Mouse (Mus musculus) neutrophil, adult 5-6 weeks (primary cell): ENCODE data around the gene Fgfr2. TPM values are rescaled to one million over a fixed set of nuclear protein-coding genes. Genes with fewer than 3 reads are reported as not detected.

Source experiments
- ATAC-seq: fragments of 151-379, 151-347 bp; 2 replicates; pipeline ENCODE4 v1.8.0; 2017; ENCODE audit warnings: mild to moderate bottlenecking, moderate TSS enrichment; ENCODE audit not compliant: insufficient number of reproducible peaks, poor library complexity, low FRiP score, severe bottlenecking; ENCODE audit errors: extremely low read depth
- total RNA-seq: library from RNA; stranded (forward); fragments of 200-1000 nt; gene quantifications from 2 replicates; pipeline ENCODE4 v1.2.3, GENCODE M21; 2017

The Fgfr2 gene
- total RNA-seq, 1 experiment from 2014 or later: not detected

DNA sequence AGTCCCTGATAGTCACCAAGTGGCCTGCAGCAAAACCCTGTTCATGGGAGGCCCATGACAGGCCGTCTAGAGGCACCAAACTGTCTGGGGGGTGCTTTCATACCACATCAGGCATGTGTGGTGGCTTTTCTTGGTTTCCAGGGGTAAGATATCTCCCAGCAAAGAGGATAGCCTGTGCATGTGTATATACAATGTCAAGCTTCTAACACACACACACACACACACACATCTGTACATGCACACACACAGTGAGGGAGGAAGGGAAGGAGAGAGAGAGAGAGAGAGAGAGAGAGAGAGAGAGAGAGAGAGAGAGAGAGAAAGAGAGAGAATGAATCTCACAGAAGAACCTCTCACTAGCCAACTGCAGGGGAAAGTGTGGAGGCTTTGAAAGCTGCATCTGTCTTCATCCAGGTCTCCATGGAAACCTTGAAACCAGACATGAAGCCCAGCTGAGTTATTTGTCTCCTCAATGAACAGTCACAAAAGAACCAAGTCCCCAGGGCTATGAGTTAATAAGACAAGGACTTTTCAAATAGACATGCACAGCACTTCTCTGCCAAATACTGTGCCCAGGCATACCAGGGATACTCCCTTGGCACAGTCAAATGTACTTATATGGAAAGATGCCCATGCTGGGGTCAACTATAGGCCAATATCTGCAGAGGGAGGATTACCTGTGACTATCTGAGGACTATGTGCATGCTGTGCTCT, 1110.0 kb downstream of the Fgfr2 start:
- no peak for ATAC-seq

DNA sequence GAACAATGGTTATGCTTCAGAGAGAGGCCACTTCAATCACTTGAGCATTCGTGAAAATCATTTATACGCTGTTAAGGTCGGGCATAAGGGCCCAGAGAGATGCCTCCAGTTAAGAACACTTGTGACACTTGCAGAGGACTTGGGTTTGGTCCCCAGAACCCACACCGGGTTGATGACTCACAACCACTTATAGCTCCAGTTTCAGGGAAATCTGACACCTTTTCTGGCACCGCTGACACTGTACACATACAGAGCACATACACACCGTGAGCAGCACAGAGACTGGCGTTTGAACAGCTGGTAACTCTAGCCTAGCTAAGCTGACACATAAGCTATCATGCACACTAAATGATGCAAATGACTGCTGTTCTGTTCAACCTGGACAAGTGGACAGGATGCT, 1114.1 kb downstream of the Fgfr2 start:
- no peak for ATAC-seq

DNA sequence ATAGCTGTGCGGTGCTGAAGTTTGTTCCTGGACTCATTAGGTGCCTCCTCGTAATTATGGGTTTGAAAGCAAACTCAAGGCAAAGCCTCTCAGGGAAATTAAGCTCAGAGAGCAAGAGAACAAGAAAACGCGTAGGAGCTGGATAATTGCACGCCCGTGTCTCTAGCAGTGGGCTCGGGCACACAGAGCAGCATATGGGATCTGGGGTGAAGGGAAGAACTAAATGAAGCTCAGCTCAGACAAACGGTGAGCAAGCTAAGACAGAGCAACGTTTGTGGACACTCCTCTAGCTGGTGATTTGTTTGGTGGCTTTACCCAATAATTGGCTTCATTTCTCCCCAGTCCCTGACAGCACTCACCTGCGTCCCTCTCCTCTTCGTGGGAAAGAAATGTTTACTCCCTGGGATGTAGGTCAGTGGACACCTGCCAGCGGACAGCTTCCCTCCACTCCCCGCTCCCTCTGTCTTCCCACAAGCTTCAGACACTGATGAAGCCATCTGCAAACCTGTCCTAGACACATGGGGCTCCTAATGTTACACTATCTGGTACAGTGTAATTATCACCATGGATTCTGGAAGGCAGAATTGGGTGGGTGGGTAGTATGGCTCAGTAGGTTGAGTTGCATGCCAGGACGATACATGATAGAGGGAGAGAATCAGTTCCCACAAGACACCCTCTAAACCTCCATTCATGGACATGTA, 1117.0 kb downstream of the Fgfr2 start:
- ATAC-seq: no peak

DNA sequence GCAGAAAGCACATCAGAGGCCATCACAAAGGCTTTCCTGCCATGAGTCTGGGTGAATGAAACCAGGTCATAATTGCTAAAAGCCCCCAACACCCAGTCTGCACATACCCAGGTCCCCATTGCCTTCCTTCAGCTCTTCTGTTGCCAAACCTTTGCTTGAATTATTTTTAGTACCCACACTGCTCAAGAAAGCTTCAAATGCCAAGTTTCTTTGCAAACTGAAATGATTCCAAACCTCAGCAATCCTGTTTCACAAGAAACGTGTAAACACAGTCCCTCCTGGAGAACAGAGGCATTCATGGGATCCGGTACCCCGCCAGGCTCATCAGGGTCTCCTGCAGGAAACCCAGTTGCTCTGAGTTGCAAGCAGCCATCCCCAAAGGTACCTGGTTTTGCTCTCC, 1130.3 kb downstream of the Fgfr2 start:
- ATAC-seq: no peak

DNA sequence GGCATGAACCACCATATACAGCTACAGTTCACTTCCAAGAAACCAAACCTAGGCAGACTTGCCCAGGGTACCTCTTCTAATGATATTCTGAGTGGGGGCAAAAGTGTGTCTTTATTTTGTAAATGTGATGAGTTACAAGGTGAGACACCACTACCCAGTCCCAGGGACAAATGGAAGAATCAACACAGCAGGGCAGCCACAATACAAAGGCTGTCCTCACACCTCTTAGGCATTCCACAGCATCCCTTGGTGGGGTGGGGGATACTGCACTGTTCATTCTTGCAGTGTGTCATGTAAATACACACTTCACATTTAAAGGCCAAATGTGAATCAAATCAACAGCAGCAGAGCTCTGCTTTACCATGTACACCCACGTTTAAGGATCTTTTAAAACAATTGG, 1130.9 kb downstream of the Fgfr2 start:
- no peak for ATAC-seq

DNA sequence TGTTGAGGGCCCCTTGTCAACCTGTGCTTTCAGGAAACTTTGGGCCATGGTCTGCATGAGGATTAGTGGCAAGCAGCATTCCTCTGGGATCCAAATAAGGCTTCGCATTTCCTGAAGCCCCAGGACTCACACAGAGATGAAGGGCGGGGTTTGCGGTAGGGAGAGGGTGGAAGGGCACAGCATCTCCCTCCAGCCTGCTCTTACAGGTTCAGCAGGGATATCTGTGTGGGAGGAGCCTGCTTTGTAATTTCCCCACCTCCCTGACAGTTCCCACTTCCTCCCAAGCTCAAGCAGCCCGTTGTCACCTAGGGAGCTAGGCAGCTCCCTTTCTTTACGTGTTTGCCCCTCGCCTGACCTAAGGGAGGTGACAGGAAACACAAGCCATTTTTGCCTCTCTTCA, 1134.1 kb downstream of the Fgfr2 start:
- ATAC-seq: no peak

DNA sequence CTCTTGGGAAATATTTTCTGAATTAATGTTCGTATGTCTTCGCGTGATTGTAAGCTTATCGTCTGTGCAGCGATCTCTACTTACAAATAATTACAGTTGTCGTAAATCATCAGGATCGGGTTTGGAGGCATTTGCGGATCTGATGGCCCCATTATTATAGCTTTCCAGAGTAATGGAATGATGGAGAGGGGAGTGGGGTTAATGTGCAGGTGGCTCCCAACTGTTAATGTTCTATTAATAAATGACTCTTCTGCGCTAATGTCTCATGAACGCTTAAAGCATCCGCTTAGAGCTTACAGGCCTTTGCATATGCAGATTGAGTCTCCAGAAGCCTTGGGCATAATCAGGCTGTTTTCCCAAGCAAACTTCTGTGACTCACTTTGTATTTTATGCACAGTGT, 1144.5 kb downstream of the Fgfr2 start:
- no peak for ATAC-seq

DNA sequence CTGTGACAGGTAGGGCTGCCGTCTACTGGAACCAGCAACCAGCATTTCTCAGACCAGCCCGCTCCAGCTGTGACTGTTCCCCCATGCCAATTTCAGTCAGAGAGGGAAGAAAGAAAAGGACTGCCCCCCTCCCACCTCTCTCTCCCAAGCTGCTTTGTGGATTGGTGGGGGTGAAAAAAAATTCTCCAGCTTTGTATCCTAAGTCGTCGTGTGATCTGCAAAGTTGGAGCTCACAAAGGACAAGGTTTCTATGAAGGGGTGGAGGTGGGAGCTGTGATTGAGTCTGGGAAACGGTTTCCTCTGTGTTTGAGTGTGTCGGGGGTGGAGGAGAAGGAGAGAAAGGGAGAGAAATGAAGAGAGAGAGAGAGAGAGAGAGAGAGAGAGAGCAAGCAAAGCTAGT, 1147.3 kb downstream of the Fgfr2 start:
- 0 out of 2 replicates have a peak, but pooled peaks have one; percentile 13 for ATAC-seq

DNA sequence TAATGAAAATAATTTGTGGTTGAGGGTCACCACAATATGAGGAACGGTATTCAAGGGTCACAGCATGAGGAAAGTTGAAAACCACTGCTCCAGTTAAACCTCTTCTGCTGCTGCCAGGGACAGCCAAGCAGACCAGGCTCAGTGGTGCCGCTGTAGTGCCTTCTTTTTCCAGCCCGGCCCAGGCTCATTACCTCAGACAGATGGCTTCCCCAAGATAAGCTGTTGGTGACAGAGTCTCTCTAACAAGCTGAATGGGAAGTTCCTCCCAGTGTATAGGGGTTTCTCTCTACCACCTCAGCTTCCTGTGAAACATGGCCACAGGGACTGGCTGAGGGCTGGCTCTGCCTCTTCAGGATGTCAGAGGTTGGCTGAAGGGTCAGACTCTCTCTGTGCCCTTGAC, 1152.9 kb downstream of the Fgfr2 start:
- no peak for ATAC-seq

DNA sequence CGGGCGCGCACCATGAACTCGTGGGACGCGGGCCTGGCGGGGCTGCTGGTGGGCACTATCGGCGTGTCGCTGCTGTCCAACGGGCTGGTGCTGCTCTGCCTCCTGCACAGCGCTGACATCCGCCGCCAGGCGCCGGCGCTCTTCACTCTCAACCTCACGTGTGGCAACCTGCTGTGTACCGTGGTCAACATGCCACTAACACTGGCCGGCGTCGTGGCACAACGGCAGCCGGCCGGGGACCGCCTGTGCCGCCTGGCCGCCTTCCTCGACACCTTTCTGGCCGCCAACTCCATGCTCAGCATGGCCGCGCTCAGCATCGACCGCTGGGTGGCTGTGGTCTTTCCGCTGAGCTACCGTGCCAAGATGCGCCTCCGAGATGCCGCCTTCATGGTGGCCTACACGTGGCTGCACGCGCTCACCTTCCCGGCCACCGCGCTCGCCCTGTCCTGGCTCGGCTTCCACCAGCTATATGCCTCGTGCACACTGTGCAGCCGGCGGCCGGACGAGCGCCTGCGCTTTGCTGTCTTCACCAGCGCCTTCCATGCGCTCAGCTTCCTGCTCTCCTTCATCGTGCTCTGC, 1156.1 kb downstream of the Fgfr2 start:
- no peak for ATAC-seq

DNA sequence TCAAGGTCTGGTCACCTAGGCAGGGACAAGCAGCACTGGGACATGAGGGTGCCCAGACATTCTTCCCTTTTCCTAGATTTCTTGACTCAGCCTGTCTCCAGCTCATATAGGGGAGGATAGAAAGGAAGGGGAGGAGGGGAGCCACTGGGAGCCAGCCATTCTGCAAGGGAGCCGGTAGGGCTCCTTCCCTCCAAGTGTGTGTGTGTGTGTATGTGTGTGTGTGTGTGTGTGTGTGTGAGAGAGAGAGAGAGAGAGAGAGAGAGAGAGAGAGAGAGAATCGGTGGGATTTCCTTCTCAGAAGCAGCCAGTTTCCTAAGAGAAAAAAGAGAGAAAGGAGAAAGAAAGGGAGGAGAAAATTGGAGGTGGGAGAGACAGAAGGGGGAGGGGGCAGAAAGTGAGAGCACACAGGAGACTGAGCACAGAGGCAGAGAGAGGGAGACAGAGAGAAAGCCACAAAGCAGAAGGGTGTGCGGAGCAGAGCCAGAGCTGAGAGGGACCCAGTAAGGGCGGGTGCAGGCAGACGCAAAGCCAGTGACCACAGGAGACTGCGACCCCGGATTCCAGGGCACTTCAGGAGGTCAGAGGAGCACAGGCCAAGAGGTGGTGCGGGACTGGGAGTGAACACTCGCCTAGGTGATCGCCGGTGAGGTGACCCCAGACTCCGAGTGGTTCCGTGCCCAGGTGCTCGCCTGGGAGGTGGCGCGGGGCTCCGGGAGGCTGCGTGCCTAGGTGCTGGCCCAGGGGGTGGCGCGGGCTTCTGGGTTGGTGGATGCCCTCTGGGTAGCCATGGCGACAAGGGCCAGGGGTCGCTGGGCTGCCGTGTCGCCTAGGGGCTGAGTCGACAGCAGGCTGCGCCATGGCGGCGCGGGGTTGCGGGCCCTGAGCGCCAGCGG, 1156.9 kb downstream of the Fgfr2 start, which contains the start of gene Gpr26:
TSS of gene Gpr26 (plus strand) at position 438 of the 893 bp plus-strand sequence.
- no peak for ATAC-seq

DNA sequence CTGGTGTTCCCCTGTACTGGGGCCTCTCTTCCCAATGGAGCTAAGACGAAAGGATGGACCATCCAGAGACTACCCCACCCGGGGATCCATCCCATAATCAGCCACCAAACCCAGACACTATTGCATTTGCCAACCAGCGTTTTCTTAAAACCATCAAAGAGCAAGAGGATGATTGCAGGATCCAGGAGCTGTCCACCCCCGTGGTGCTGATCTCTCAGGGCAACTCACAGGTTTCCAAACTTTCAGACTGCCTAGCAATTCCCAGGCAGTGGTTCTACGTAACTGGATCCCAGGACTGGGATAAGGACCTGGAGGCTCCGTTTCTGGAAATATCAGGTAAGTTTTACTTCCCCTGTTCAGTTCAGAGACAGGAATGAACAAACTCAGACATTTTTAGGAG, 1162.6 kb downstream of the Fgfr2 start:
- ATAC-seq: no peak

DNA sequence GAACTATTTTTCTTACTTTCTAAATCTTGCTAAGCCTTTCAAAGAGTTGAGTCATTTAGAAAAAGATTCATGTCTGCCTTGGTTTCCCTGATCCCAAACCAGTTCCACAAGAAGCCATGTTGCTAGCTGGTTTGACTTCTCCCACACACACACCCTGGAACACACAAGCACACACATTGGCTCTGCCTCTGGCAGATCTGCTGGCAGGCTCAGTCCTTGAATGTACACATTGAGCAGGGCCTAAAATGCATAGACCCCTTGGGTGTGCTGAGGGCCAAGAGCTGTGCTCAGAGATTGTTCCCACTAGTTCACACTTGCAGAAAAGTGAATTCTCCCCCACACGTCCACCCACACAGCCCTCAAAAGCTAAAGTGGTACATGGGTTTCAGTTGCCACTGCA, 1164.4 kb downstream of the Fgfr2 start:
- ATAC-seq: no peak

DNA sequence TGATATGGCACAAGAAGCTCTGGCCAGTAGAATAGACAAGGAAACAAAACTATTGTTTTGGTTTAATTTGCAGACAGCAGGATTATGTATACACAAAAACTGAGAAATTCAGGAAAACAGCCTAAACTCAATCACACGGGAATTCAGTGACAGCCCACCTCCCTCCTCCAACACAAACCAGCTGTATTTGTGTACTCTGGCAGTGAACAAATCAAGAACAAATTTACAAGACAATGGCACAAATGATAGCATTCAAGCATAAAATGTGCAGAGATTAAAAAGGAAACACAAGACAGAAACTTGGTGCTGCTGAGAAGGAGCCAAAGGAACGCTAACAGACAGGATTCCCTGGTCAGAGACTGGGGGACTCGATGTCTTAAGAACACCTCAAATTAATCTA, 1169.7 kb downstream of the Fgfr2 start:
- ATAC-seq: no peak

DNA sequence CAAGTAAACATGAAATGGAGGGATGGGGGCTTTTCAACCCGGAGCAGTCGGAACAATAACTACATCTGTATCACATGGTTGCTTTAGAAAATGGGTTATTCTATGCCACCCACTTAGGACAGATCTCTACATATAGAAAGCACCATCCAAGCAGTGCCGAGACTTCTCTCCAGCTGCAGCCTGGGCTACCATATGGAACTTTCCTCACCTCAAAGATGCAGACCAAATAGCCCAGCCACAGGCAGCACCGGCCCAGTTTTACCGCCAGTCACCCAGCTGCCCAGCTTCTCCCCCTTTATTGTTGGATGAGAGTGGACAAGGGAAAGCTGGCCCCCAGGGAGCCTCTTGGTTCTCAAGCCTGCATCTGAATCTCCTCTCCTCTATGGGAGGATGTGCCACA, 1172.0 kb downstream of the Fgfr2 start:
- ATAC-seq: no peak

DNA sequence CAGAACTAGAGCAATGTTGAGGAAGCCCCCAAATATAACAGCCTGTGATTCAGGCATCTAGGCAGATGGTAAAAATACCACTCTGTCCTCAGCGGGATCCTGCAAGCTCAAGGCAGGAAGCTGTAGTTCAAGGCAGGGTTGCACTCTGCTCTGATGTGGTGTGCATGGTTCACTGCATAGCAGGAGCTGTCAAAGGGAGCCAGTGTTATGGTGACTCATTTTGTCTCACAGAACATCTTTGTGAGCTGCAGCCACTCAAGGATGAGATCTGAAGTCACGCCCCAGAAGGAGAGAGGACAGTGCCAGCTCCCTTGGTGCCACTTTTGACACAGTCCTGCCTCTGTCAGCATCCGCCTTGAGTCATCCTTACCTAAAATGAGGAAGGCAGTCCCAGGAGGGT, 1185.5 kb downstream of the Fgfr2 start:
- ATAC-seq: no peak

DNA sequence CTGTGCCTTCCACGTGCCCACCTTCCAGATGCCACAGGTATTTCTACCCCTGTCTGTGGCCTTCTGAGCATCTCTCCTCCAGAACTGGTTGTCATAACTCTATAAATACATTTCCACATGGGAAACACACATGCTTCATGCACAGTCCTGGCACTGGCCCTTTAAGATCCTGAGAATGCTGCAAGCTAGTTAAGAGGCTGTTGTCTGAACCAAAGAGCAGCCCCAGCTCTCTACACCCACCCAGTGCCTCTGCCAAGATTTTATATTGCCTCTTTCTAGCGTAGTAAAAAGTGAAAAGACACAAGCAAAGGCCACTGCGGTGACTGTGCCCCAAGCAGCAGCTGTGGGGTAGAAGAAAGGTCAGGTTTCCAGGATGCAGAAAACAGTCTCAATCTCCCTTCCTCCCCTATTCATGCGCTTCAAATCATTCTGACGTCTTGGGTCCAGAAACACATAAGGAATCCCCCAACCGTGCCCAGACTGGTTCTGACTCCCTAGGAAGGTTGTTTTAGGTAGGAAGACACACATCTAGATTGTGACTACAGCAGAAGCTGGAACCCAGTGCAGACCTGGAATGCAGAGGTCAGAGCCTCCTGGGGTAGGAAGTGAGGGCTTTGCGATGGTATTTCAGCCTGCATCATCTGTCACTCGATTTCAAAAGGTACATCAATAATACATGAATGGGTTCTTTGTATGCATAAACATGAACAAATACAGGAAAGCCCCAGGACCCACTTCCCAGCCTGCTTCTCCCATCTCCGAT, 1195.7 kb downstream of the Fgfr2 start:
- no peak for ATAC-seq

DNA sequence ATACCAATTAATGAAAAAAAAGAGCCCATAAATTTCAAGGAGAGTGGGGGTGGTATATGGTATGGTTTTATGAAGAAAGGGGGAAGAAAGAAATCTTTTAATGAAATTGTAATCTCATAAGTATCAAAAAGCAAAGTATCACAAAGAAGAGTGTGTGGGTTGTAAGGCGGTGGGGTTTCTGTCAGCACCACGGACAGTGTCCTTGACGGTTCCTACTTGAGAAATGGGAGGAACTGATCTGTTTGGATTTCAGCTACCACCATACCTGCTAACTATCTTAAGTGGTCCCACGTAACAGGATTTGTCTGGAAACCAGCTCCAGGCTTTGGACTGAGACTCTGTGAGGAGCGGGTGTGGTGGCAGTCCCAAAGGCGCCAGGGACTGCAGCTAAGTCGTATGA, 1205.8 kb downstream of the Fgfr2 start:
- no peak for ATAC-seq

DNA sequence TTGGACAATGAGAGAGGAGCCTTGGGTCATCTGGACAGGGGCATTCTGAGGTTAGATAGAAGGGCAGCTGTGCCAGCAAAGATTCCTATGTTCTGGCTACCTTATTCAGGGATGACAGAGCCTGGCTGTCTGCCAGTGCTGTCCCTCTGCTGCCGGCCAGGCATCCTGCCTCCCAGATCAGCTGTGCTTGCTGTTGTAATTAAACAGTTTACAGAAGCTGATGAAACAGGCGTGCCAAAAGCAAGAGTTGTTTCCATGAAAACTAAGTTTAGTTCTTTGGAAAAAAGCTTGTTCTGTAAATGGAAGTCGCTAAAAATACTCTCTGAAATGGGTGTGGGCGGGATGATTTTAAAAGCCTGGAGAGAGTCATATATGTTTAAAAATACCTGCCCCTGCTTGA, 1213.5 kb downstream of the Fgfr2 start:
- no peak for ATAC-seq
